ENCODE assay signal across 28 mouse cellular contexts in the genomic region with DNA sequence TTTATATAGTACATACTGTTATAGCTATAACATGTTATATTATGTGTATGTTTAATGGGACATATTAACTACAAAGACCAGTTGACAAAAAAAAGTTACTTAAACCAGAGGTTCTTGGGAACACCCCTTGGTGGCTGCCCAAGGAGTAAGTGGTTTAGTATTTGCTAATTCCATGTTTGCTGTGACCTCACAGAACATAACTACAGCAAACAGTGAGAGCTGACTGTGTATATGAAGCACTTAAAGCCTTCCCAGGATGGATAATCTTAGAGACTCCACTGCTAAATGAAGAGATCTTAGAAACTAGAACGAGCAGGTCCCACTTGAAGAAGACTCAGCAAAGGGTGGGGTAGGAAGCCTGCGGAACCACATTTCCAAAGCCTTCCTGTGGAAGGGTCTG.
"Had no signal": no experiment of that assay in that cellular context is flagged by ENCODE, and none has a peak within 500 bp of the region (broad histone marks: within the 10 kb centered on the region; RNA-seq: fewer than 3 reads in every experiment).

No protein-coding gene starts in this region.

- ATAC-seq: forebrain, embryonic 13.5 days; forebrain, embryonic 14.5 days; forebrain, embryonic 15.5 days; forebrain, embryonic 16.5 days; forebrain, postnatal 0 days had no signal

- H3K9ac ChIP-seq: embryonic facial prominence, embryonic 12.5 days; embryonic facial prominence, embryonic 13.5 days; embryonic facial prominence, embryonic 15.5 days; forebrain, embryonic 12.5 days; forebrain, embryonic 13.5 days; forebrain, embryonic 15.5 days; forebrain, postnatal 0 days had no signal

- DNase-seq: cerebellum, adult 2 months; cerebellum, adult 8-10 months; cerebellum, adult 9-10 months; cerebellum, adult 9-11 months; cerebellum, postnatal 10 days; cerebellum, postnatal 14 days; cerebellum, postnatal 25 days; cerebellum, postnatal 36 days; embryo, embryonic 11 days; forebrain, postnatal 0 days; gastrocnemius, adult 2 months; gastrocnemius, postnatal 10 days; gastrocnemius, postnatal 14 days; gastrocnemius, postnatal 25 days; gastrocnemius, postnatal 36 days; heart, adult 18-20 months; heart, adult 2 months had no signal

- H3K9me3 ChIP-seq: embryonic facial prominence, embryonic 10.5 days; embryonic facial prominence, embryonic 12.5 days; embryonic facial prominence, embryonic 13.5 days; embryonic facial prominence, embryonic 15.5 days; forebrain, embryonic 10.5 days; forebrain, embryonic 12.5 days; forebrain, embryonic 13.5 days; forebrain, embryonic 15.5 days had no signal

- H3K4me2 ChIP-seq: embryonic facial prominence, embryonic 12.5 days; embryonic facial prominence, embryonic 13.5 days; embryonic facial prominence, embryonic 15.5 days; forebrain, embryonic 12.5 days; forebrain, embryonic 13.5 days; forebrain, embryonic 15.5 days had no signal

- H3K4me3 ChIP-seq: embryonic facial prominence, embryonic 10.5 days; embryonic facial prominence, embryonic 12.5 days; embryonic facial prominence, embryonic 13.5 days; embryonic facial prominence, embryonic 15.5 days; erythroblast, embryonic 14.5 days; forebrain, embryonic 10.5 days; forebrain, embryonic 12.5 days; forebrain, embryonic 13.5 days; forebrain, embryonic 15.5 days; gastrocnemius, adult 2 months; heart, adult 2 months had no signal

- H3K27me3 ChIP-seq: embryonic facial prominence, embryonic 12.5 days; embryonic facial prominence, embryonic 13.5 days; embryonic facial prominence, embryonic 15.5 days; forebrain, embryonic 12.5 days; forebrain, embryonic 13.5 days; forebrain, embryonic 15.5 days had no signal

- H3K27ac ChIP-seq: embryonic facial prominence, embryonic 10.5 days; embryonic facial prominence, embryonic 12.5 days; embryonic facial prominence, embryonic 13.5 days; embryonic facial prominence, embryonic 15.5 days; forebrain, embryonic 10.5 days; forebrain, embryonic 12.5 days; forebrain, embryonic 13.5 days; forebrain, embryonic 15.5 days; gastrocnemius, adult 2 months; heart, adult 2 months had no signal

- H3K4me1 ChIP-seq: embryonic facial prominence, embryonic 15.5 days; forebrain, embryonic 12.5 days; forebrain, embryonic 13.5 days; forebrain, embryonic 15.5 days had no signal

- H3K36me3 ChIP-seq: embryonic facial prominence, embryonic 10.5 days; embryonic facial prominence, embryonic 12.5 days; embryonic facial prominence, embryonic 13.5 days; embryonic facial prominence, embryonic 15.5 days; forebrain, embryonic 10.5 days; forebrain, embryonic 12.5 days; forebrain, embryonic 15.5 days had no signal
